Mouse (Mus musculus): ENCODE results near the gene Tshz2. TPM values are rescaled to one million over a fixed set of nuclear protein-coding genes. Genes with fewer than 3 reads are reported as not detected.
A peak's percentile ranks its signal among the peaks of the same experiment; 100 is the strongest.

The Tshz2 gene
- polyA plus RNA-seq, 1 experiment from 2014 or later, result 7.2 TPM

DNA sequence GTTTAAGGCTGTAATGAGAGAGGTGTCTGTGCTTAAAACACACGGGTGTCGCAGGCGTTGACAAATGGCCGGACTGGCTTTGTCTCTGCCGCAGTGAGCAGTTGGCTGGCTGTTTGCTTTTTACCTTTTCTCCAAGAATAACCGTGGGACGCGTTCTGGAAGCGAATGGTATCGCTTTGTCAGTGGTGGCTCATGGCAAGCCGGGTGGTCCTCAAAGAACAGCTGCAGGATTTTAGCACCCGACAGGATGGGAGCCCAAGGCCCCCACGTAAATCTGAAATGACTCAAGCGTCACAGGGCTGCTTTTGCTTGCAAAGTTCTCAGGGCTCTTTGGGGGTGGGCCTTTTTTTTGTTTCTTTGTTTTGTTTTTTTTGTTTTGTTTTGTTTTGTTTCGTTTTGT lies 193.5 kb downstream of the Tshz2 start:
- Histone ChIP-seq H3K4me3 (ENCODE audit: low read length) (peak overlapping the region; percentile 19), H3K4me2 (ENCODE audit: low read depth, low read length) (peak overlapping the region; percentile 55), H3K36me3 (ENCODE audit: control insufficient read depth, insufficient read depth, low read length) (no peaks in the 10 kb centered on the region), H3K4me1 (replicated peaks; ENCODE audit: control insufficient read depth, insufficient read depth, low read length) (peaks cover 15% of the 10 kb centered on the region), H3K9ac (ENCODE audit: low read length) (peak overlapping the region; percentile 23; the same call in 1 of the 2 replicates), H3K9me3 (ENCODE audit: control insufficient read depth, low read length) (no peaks in the 10 kb centered on the region), H3K27ac (ENCODE audit: low read length) (no peak overlapping the region), H3K27me3 (ENCODE audit: control insufficient read depth, insufficient read depth, low read depth, low read length) (no peaks in the 10 kb centered on the region; the same call in 1 of the 2 replicates)
- 15% methylated on average over 15 of the region's 15 CpGs for WGBS
- 0 out of 2 replicates have a peak, but pooled peaks have one; percentile 63 for ATAC-seq (ENCODE audit: low read depth)

DNA sequence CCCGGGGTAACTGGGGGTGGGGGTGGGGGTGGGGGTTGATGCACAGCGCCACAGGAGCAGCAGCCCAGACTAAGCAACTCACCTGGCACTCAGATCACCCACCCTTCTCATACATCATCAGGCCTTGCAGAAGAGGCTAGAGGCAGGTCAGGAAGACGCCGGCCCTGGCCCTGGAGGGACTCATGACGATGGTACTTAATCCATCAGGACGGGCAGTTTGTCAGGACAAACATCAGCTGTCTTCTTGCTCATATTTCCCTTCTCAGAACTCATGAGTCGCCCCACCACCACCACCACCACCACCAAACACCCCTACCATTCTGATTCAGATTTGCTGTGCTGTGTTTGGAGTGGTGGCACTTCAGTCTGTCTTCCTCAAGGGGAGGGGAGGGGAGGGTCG lies 194.0 kb downstream of the Tshz2 start:
- no peaks in the 10 kb centered on the region; the same call in 1 of the 2 replicates for H3K27me3 ChIP-seq (ENCODE audit: control insufficient read depth, insufficient read depth, low read depth, low read length)
- no peak overlapping the region for H3K27ac ChIP-seq (ENCODE audit: low read length)
- peak overlapping the region; percentile 55 for H3K4me2 ChIP-seq (ENCODE audit: low read depth, low read length)
- H3K9me3 ChIP-seq (ENCODE audit: control insufficient read depth, low read length), result no peaks in the 10 kb centered on the region
- H3K9ac ChIP-seq (ENCODE audit: low read length), result no peak overlapping the region
- H3K36me3 ChIP-seq (ENCODE audit: control insufficient read depth, insufficient read depth, low read length), result no peaks in the 10 kb centered on the region
- 26% methylated on average over 8 of the region's 8 CpGs for WGBS
- peak; percentile 60; the same call in 1 of the 2 replicates for ATAC-seq (ENCODE audit: low read depth)
- H3K4me3 ChIP-seq (ENCODE audit: low read length), result no peak overlapping the region; the same call in 1 of the 2 replicates
- peaks cover 15% of the 10 kb centered on the region for H3K4me1 ChIP-seq (replicated peaks; ENCODE audit: control insufficient read depth, insufficient read depth, low read length)

DNA sequence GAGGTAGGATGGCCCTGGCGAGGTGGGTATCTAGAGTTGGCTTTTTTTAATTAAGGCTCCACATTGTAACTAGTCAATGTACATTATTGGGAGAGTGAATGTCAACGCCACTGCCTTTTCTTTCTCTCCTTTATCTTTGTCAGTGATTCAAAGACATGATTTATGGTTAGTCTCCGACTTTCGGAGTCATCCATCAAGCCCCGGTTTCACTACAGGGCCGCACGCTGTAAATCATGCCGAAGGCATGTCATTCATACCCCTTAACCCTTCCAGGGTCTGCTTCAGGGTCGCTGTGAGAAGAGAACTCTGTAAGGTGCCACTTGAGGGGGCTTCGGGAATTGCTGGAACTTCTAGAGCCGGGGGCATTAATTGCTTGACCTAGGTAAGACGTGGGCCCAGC lies 199.4 kb downstream of the Tshz2 start:
- ATAC-seq (ENCODE audit: low read depth), result no peak
- Histone ChIP-seq H3K9ac (ENCODE audit: low read length) (no peak overlapping the region), H3K27ac (ENCODE audit: low read length) (no peak overlapping the region), H3K27me3 (ENCODE audit: control insufficient read depth, insufficient read depth, low read depth, low read length) (no peaks in the 10 kb centered on the region), H3K4me2 (ENCODE audit: low read depth, low read length) (no peak overlapping the region), H3K9me3 (ENCODE audit: control insufficient read depth, low read length) (no peaks in the 10 kb centered on the region), H3K36me3 (ENCODE audit: control insufficient read depth, insufficient read depth, low read length) (no peaks in the 10 kb centered on the region), H3K4me3 (ENCODE audit: low read length) (no peak overlapping the region), H3K4me1 (replicated peaks; ENCODE audit: control insufficient read depth, insufficient read depth, low read length) (peaks cover 10% of the 10 kb centered on the region)
- 47% methylated on average over 12 of the region's 12 CpGs for WGBS

DNA sequence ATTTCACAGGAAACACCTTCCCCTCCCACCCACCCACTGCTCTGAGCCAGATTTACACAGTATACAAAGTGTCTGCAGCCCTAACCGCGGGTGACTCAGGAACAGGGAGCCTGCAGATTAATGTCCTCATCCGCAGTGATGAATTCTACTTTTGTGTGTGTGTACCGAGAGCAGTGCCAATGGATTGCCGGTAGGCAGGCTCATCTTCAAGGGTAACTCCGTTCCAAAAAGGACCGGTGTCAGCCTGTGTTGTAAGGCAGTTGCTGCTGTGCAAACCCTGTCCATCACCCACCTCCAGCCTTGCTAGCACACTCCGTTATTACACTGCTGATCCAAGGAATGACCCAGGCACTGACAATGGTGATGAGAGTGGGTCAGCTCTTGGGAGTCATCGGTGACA lies 200.8 kb downstream of the Tshz2 start:
- no peak overlapping the region for H3K4me3 ChIP-seq (ENCODE audit: low read length)
- no peak overlapping the region for H3K4me2 ChIP-seq (ENCODE audit: low read depth, low read length)
- H3K4me1 ChIP-seq (replicated peaks; ENCODE audit: control insufficient read depth, insufficient read depth, low read length), result peaks cover 8% of the 10 kb centered on the region
- no peaks in the 10 kb centered on the region for H3K27me3 ChIP-seq (ENCODE audit: control insufficient read depth, insufficient read depth, low read depth, low read length)
- WGBS, result 38% methylated on average over 9 of the region's 9 CpGs
- H3K9me3 ChIP-seq (ENCODE audit: control insufficient read depth, low read length), result no peaks in the 10 kb centered on the region
- H3K9ac ChIP-seq (ENCODE audit: low read length), result no peak overlapping the region
- no peak for ATAC-seq (ENCODE audit: low read depth)
- H3K27ac ChIP-seq (ENCODE audit: low read length), result no peak overlapping the region
- no peaks in the 10 kb centered on the region for H3K36me3 ChIP-seq (ENCODE audit: control insufficient read depth, insufficient read depth, low read length)

DNA sequence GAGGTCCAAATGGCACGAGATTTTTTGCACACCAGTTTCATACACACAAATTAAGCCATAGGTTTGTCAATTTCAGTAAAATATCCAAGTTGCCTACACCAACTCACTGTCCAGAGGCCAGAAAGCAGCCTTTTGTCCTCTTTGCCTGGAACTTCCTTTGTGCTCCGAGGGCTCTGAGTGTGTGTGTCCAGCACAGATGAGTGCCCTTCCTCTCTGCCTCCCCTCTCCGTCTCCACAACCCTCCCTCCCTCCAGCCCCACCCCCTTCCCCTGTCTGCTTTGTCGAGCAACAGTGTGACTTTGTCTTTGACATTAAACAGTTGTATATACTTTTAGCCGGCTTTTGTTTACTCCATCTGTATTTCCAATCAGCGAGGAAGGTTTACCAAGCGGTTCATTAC lies 201.8 kb downstream of the Tshz2 start:
- Histone ChIP-seq H3K9me3 (ENCODE audit: control insufficient read depth, low read length) (no peaks in the 10 kb centered on the region), H3K4me3 (ENCODE audit: low read length) (no peak overlapping the region), H3K27me3 (ENCODE audit: control insufficient read depth, insufficient read depth, low read depth, low read length) (no peaks in the 10 kb centered on the region), H3K9ac (ENCODE audit: low read length) (no peak overlapping the region), H3K27ac (ENCODE audit: low read length) (0 out of 2 replicates have a peak overlapping the region, but pooled peaks have one; percentile 3), H3K36me3 (ENCODE audit: control insufficient read depth, insufficient read depth, low read length) (no peaks in the 10 kb centered on the region), H3K4me1 (replicated peaks; ENCODE audit: control insufficient read depth, insufficient read depth, low read length) (peaks cover 8% of the 10 kb centered on the region), H3K4me2 (ENCODE audit: low read depth, low read length) (no peak overlapping the region)
- ATAC-seq (ENCODE audit: low read depth), result peak; percentile 92
- 12% methylated on average over 7 of the region's 7 CpGs for WGBS

DNA sequence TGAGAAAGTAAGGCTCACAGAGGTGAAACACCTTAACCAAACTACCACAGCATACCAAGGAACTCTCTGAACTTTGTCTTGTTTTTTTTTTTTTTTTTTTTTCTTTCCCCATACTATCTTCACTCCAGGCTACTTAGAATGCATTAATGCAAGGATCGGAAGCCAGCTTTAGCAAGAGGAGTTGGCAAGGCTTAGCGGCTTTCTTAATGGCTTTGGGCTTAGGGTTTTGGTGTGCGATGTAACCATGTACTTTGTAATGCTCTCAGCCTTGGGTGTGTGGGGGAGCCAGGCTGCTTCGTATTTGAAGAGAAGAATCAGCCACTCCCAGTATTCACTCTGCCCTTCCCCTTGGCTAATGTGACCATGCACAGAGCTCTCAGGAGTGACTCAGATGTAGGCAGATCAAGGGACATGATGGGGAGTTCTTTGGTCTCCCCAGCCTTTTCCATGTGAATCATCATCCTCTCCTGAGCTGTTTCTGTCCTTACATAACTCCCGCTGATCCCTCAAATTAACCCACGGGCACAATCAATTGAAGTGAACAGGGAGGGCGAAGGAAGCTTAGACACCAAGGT lies 204.3 kb downstream of the Tshz2 start:
- 76% methylated on average over 7 of the region's 7 CpGs for WGBS
- Histone ChIP-seq H3K36me3 (ENCODE audit: control insufficient read depth, insufficient read depth, low read length) (no peaks in the 10 kb centered on the region), H3K9me3 (ENCODE audit: control insufficient read depth, low read length) (no peaks in the 10 kb centered on the region), H3K4me3 (ENCODE audit: low read length) (no peak overlapping the region), H3K4me2 (ENCODE audit: low read depth, low read length) (no peak overlapping the region), H3K4me1 (replicated peaks; ENCODE audit: control insufficient read depth, insufficient read depth, low read length) (peaks cover 8% of the 10 kb centered on the region), H3K27ac (ENCODE audit: low read length) (no peak overlapping the region), H3K9ac (ENCODE audit: low read length) (no peak overlapping the region), H3K27me3 (ENCODE audit: control insufficient read depth, insufficient read depth, low read depth, low read length) (no peaks in the 10 kb centered on the region)
- ATAC-seq (ENCODE audit: low read depth), result no peak

DNA sequence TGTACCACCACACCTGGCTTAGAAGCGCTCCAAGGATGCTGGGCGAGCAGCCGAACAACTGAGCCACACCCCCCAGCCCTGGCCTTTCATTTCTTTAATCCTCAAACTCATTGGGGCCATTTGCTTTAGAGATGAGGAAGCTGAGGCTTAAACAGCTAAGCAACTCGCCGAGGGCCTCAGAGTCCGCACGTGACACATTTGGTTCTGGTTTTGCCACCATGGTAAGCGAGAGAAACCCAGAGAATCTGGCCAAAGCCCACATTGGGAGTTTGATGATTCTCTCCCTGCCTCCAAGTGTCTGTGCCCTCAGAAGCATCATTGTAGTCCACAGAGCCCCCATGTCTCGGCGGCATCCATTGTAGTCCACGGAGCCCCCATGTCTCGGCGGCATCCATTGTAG lies 205.7 kb downstream of the Tshz2 start:
- Histone ChIP-seq H3K36me3 (ENCODE audit: control insufficient read depth, insufficient read depth, low read length) (no peaks in the 10 kb centered on the region), H3K27ac (ENCODE audit: low read length) (no peak overlapping the region), H3K4me3 (ENCODE audit: low read length) (no peak overlapping the region), H3K4me1 (replicated peaks; ENCODE audit: control insufficient read depth, insufficient read depth, low read length) (0 out of 2 replicates have a peak, but pooled peaks cover 7% of the 10 kb centered on the region), H3K27me3 (ENCODE audit: control insufficient read depth, insufficient read depth, low read depth, low read length) (no peaks in the 10 kb centered on the region), H3K9me3 (ENCODE audit: control insufficient read depth, low read length) (no peaks in the 10 kb centered on the region), H3K4me2 (ENCODE audit: low read depth, low read length) (no peak overlapping the region), H3K9ac (ENCODE audit: low read length) (no peak overlapping the region)
- ATAC-seq (ENCODE audit: low read depth), result no peak
- WGBS, result 96% methylated on average over 13 of the region's 13 CpGs

DNA sequence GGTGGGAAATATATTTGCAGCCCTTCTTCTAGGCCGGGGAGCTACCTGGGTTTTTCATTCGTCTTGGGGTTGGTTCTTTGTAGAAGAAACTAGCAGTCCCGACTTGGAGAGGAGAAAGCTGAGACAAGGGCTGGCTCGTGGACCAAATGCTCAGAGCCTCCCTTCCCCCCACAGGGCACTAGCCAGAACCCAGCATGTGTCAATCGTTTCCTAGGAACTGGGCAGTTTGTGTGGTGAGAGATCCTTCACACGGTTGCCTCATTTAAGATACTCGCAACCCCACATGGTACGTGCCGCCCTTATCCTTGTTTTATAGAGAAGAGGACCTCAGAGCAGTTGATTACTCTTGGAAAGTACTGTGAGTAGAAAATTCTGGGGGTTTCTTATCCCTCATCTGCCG lies 208.6 kb downstream of the Tshz2 start:
- Histone ChIP-seq H3K4me1 (replicated peaks; ENCODE audit: control insufficient read depth, insufficient read depth, low read length) (0 out of 2 replicates have a peak, but pooled peaks cover 3% of the 10 kb centered on the region), H3K9me3 (ENCODE audit: control insufficient read depth, low read length) (no peaks in the 10 kb centered on the region), H3K27me3 (ENCODE audit: control insufficient read depth, insufficient read depth, low read depth, low read length) (no peaks in the 10 kb centered on the region), H3K4me2 (ENCODE audit: low read depth, low read length) (no peak overlapping the region), H3K9ac (ENCODE audit: low read length) (no peak overlapping the region), H3K36me3 (ENCODE audit: control insufficient read depth, insufficient read depth, low read length) (no peaks in the 10 kb centered on the region), H3K4me3 (ENCODE audit: low read length) (no peak overlapping the region), H3K27ac (ENCODE audit: low read length) (no peak overlapping the region)
- WGBS, result 70% methylated on average over 10 of the region's 10 CpGs
- no peak for ATAC-seq (ENCODE audit: low read depth)

DNA sequence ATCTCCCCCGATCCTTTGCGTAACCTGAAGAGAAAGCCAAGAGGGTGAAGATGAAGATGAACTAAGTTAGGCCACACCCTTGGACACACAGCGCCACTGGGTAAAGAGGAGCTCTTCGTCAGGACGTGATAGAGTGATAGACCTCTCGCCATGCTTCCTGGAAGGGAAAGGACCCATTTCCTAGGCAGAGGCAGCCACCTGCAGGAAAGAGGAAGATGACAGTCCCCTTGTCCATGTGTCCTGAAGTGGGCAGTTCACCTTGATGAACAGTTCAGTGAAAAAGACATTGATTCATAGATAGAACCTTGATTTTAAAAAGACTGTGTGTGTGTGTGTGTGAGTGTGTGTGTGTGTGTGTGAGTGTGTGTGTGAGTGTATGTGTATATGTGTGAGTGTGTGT lies 209.7 kb downstream of the Tshz2 start:
- 76% methylated on average over 6 of the region's 6 CpGs for WGBS
- H3K4me2 ChIP-seq (ENCODE audit: low read depth, low read length), result no peak overlapping the region
- no peak for ATAC-seq (ENCODE audit: low read depth)

More for the DNA sequence above, 209.7 kb downstream of the Tshz2 start:
- Histone ChIP-seq H3K27ac (ENCODE audit: low read length) (no peak overlapping the region), H3K9me3 (ENCODE audit: control insufficient read depth, low read length) (no peaks in the 10 kb centered on the region), H3K4me3 (ENCODE audit: low read length) (no peak overlapping the region), H3K4me1 (replicated peaks; ENCODE audit: control insufficient read depth, insufficient read depth, low read length) (0 out of 2 replicates have a peak, but pooled peaks cover 3% of the 10 kb centered on the region), H3K36me3 (ENCODE audit: control insufficient read depth, insufficient read depth, low read length) (no peaks in the 10 kb centered on the region), H3K9ac (ENCODE audit: low read length) (no peak overlapping the region), H3K27me3 (ENCODE audit: control insufficient read depth, insufficient read depth, low read depth, low read length) (no peaks in the 10 kb centered on the region)
